Mouse (Mus musculus): Measurements from ENCODE around the gene Cmtm8.

Cmtm8 gene

DNA sequence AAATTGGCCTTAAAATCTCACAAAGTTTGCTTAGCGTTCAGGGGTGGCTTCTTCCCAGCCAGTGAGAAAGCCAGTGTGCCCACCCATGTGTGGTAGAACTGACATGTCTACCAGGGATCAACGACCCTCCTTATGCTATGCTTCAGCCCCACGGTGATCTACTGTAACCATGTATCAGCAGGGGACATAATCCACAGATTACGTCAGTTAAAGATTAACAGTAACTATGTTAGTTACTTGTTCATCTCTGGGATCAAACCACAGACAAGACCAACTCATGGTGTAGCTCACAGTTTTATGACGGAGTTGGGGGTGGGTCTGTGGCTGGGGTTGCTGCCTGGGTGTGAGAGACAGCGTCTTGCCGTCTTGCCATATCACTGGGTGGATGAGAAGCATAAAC lies 19.8 kb downstream of the Cmtm8 start:
- DNase-seq (ENCODE audit: low read depth in 2 of 2, low spot score in 2 of 2): no peak

DNA sequence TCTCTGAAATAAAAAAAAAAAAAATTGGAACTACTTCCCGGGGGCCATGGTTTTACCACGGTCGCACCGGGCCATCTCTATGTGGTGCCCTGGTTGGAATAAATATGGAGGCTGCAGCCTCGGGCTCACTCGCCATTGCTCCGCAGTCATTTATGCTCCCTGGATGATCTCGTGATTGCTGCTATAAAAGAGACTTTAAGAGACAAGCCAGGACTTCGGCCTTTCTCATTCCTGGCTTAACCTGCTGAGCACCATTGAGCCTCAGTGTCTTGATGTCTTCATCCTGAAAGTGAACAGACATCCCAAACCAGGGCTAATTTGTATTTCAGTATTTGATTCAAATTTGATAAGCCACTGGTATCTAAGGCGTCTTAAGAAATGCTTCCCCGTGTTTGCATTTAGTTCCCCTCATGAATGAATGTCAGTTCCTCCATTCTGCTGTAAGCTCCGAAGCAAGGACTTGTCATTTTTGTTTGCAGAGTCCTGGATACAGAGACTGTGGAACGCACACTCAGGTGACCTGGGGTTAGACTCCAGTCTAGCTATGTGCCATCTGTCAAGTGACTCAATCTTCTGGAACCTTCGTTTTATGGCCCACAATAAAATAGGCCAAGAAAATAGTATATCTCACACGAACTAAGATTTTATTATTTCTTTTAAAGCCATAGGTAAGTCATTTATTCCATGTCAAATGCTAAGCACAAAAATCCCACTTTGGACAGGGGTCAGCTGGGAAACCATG lies 22.2 kb downstream of the Cmtm8 start:
- no peak for DNase-seq (ENCODE audit: low read depth in 2 of 2, low spot score in 2 of 2)

DNA sequence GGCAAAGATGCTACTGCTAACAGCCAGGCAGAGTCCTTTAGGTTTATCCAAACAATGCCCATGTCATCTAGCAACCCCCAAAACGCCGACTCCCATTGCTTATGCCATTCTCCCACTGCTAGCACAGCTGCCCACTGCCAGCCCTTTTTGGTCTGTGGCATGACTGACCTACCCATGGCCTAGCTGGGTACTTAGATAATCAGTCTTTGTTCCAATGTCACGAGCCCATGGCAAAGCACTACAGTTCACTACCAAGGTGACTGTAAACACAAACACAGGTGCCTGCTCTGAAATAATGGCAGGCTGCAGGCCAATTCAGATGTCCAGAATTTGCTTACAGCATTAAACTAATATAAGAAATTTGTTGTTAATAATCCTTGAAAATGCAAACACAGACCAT lies 25.0 kb downstream of the Cmtm8 start:
- DNase-seq (ENCODE audit: low read depth in 2 of 2, low spot score in 2 of 2): no peak

- DNase-seq (ENCODE audit: low read depth in 2 of 2, low spot score in 2 of 2): no peak
These were observed 26.9 kb downstream of the Cmtm8 start for GRCm38 (mm10) chr9:114817012-114817411.

- no peak for DNase-seq (ENCODE audit: low read depth in 2 of 2, low spot score in 2 of 2)
These were observed 27.8 kb downstream of the Cmtm8 start for GRCm38 (mm10) chr9:114816121-114816520.

DNA sequence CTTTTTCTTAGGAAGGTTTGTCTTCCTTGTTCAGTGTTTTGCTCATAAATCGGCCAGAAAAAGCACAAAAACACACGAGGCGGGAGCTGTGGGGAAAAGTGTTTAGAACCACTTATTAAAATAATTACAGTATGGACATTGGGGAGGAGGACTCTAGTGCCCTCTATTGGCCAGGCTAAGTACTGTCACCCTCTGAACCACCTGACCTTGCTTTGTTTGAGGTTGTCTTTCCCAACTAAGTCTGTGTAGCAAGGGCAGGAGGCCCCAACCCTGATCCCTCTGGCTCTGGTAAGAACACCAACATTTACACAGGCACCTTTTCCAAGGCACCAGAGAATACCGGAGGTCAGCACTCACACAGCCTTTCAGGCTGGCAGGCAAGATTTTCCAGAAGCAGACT lies 28.6 kb downstream of the Cmtm8 start:
- DNase-seq (ENCODE audit: low read depth in 2 of 2, low spot score in 2 of 2): peak; percentile 28 to 47

GRCm38 (mm10) chr9:114812001-114812400 lies 32.0 kb downstream of the Cmtm8 start:
- DNase-seq (ENCODE audit: low read depth in 2 of 2, low spot score in 2 of 2): no peak

DNA sequence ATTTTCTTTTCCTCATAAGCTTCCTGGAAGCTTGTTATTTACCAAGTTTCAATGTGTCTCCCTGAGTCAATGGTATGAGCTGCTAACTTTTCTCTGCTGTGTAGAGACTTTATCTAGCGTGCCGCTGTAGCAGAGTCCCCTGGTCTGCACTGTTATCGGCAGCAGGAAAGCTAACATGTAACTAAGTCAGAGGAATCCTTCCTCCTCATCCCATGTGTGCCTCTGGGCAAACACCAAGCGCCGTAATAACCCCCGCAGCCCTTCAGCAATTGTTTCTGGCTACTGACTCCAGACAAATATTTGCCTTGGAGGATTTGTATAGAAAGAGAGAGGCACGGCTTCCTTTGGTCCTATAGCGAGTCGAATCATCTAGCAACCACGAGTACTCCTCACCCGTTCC lies 33.1 kb downstream of the Cmtm8 start:
- DNase-seq (ENCODE audit: low read depth in 2 of 2, low spot score in 2 of 2): no peak

GRCm38 (mm10) chr9:114808671-114809070 lies 35.3 kb downstream of the Cmtm8 start:
- no peak for DNase-seq (ENCODE audit: low read depth in 2 of 2, low spot score in 2 of 2)

- no peak for DNase-seq (ENCODE audit: low read depth in 2 of 2, low spot score in 2 of 2)
These were observed 36.7 kb downstream of the Cmtm8 start for GRCm38 (mm10) chr9:114807261-114807660.

DNA sequence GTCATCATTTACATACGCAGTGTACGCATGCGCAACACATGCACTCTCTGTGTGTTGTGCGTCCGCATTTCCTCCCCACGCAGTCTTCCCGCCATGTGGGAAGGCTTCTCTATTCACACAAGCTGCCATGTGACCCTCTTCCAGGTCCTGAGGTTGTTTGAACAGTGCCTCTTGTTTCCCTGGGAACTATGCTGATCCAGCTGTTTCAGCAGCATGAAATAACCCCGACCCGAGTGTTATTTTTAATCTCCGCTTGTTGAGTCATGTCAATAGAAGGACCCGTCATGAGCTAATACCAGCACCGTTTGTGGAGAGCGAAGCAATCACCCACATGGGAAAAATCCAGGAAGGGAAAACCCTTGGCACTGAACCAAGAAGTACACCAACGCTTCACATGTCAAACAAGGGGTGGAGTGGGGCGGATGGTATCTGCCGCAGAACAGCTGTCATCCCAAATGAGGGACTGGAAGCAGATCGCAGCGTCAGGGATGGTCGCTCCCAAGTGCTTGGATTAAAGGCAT lies 38.7 kb downstream of the Cmtm8 start:
- no peak for DNase-seq (ENCODE audit: low read depth in 2 of 2, low spot score in 2 of 2)

- no peak for DNase-seq (ENCODE audit: low read depth in 2 of 2, low spot score in 2 of 2)
These were observed 41.8 kb downstream of the Cmtm8 start for GRCm38 (mm10) chr9:114802191-114802590.

DNA sequence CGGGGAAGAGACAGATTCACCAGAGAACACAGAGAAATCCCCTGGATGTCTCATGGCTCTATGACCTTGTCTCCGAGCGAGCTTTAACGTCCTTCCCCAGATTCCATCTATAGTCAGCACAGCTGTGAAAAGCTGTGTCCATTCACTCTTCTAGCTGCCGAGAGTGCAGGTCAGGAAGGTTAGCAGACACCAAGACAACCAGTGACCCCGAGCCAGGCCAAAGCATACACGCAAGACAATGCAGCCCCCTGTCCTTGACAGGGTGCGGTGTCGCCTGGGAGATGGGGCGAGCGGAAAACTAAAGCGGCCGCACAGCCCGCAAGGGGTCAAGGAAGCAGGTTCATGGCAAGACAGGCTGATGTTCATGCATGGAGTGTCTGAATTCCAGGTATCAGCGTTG lies 42.7 kb downstream of the Cmtm8 start:
- no peak for DNase-seq (ENCODE audit: low read depth in 2 of 2, low spot score in 2 of 2)

DNA sequence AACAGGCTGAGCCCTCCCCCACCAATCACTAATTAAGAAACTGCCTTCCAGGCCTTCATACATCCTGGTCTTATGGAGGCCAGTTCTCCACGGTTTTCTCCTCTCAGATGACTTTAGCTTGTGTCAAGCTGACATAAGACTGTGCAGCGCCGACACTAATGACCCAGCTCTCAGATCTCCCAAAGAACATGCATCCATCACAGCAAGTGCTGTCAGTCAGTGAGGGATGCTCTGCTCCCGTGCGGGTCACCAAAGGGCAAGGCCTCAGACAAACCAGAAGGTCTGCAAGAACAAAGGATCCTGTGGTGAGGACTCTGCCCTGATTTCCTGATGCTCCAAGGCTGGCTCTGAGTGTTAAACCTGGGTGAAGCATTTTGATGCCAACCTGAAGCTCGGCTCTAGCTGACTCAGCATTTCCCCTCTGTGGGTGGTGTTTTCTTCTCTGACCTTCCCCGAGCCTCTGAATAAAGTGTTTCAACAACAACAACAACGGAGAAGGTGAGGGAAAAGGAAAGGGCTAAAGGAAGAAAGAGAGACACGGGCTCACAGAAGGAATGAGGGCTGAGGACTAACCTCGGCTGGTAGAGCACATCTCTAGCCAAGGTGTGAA lies 44.4 kb downstream of the Cmtm8 start:
- no peak for DNase-seq (ENCODE audit: low read depth in 2 of 2, low spot score in 2 of 2)

DNA sequence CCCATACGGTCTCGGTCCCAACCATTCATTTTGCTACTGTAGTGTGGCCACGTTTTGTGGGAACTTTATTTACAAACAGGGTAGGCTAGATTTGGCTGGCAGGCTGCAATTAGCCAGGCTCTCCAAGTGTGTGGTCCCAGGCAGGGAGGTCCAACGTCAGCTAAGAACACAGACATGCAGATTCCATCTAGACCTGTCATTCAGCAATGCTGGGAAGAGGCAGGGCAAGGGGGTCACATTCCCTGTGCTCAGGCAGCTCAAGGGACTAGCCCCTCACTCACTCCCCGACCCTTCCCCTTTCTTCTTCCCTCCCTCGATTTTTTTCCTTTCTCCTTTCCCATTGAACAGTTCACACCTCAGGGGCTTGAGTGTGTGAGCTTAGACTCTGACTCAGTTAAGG lies 45.1 kb downstream of the Cmtm8 start:
- no peak for DNase-seq (ENCODE audit: low read depth in 2 of 2, low spot score in 2 of 2)

DNA sequence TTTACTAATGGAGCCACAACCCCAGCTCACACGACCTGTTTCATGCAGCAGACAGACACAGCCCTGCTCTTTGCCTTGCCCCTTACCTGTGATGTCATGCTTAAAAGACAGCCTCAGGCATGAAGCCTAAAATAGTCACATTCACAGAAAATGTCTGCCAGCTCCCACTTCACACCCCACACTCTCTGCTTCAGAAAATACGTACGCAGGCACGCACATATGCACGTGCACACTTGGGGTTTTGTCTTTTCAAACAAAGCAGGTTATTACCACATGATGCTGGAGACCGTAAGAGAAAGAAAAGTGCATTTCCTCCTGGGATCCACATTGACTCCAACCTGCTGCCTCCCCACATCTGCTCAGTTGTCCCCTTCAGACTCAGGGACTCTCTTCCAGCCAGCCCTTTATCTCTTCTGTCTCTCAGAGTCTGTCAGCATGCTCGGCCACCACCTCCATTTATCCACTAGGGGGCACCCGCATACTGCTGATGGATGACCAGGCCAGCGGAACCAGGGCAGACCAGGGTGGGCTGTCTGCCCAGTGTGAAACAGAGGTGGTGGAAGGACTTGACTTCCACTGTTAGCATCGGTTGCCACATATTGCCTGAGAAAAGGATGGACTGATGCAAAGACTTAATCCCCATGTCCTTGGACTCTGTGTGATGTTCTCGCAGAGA lies 46.5 kb downstream of the Cmtm8 start:
- peak; percentile 68 to 75 for DNase-seq (ENCODE audit: low read depth in 2 of 2, low spot score in 2 of 2)

- no peak for DNase-seq (ENCODE audit: low read depth in 2 of 2, low spot score in 2 of 2)
These were observed 47.4 kb downstream of the Cmtm8 start for GRCm38 (mm10) chr9:114796473-114797050.

GRCm38 (mm10) chr9:114794491-114794890 lies 49.5 kb downstream of the Cmtm8 start:
- no peak for DNase-seq (ENCODE audit: low read depth in 2 of 2, low spot score in 2 of 2)

- no peak for DNase-seq (ENCODE audit: low read depth in 2 of 2, low spot score in 2 of 2)
These were observed 50.1 kb downstream of the Cmtm8 start for GRCm38 (mm10) chr9:114793764-114794295.

DNA sequence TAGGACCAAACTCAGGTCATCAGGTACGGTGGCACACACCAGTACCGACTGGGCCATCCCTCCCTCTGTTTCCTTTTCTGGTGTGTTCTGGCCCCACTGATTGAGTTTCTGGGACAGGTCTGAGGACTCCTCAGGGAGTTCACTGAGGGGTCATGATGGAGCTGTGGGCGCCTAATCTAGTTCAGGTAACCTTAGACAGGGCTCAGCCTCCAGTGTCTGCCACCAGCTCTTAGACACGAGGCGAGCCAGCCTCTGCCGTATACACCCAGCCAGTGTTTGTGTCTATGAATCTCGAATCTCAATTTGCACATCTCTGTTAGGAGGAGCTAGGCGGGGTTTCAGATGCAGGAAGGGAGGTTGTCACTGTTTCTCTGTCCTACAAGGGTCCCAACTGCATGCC lies 54.0 kb downstream of the Cmtm8 start:
- DNase-seq (ENCODE audit: low read depth in 2 of 2, low spot score in 2 of 2): no peak

DNA sequence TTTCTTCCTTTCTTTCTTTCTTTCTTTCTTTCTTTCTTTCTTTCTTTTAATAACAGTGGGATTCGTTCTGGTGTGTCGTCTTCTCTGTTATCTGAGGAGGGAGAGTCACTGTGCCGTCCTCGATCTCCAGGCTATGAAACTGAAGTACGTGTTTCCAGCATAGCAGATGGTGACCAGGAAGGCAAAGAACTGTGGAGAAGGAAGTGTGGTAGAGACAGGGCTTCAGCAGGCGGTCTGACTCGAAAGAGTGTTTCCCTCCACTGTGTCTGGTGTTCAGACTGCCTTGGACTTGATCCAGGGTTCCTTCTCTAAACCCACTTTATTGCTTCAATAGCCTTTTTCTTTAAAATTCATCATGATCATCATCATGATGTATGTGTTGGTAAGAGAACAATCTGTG lies 54.4 kb downstream of the Cmtm8 start:
- no peak for DNase-seq (ENCODE audit: low read depth in 2 of 2, low spot score in 2 of 2)

- DNase-seq (ENCODE audit: low read depth in 2 of 2, low spot score in 2 of 2): no peak
These were observed 55.3 kb downstream of the Cmtm8 start for GRCm38 (mm10) chr9:114788697-114789096.
